Mouse (Mus musculus) brown adipose tissue, adult 24 weeks (tissue): ENCODE data around the gene Ndrg2. TPM values are rescaled to one million over a fixed set of nuclear protein-coding genes. Genes with fewer than 3 reads are reported as not detected.
A peak's percentile ranks its signal among the peaks of the same experiment; 100 is the strongest.
"Not testable (repeated sequence)": the region's sequence is repeated elsewhere in the genome, so short reads cannot be mapped to it uniquely, and the experiment has no call there.

ENCODE experiments used
- H3K27ac ChIP-seq: fragments of 200-500 bp; replicated peaks from 2 replicates; pipeline ENCODE4 v1.5.1; 2012; ENCODE audit warnings: low read depth, mild to moderate bottlenecking, low read length
- H3K4me1 ChIP-seq: fragments of 200-500 bp; 2 replicates; pipeline ENCODE4 v1.6.1; 2012; ENCODE audit warnings: low read length, mixed read lengths; ENCODE audit not compliant: control insufficient read depth, insufficient read depth, insufficient read length
- H3K4me3 ChIP-seq: fragments of 200-500 bp; 2 replicates; pipeline ENCODE4 v1.5.1; 2012; ENCODE audit warnings: low read depth, mild to moderate bottlenecking, low read length, moderate library complexity; ENCODE audit not compliant: insufficient read depth
- polyA plus RNA-seq: library from polyadenylated mRNA; stranded (reverse); fragments of >200 nt; gene quantifications from 2 replicates; pipeline ENCODE4 v1.2.4, GENCODE M21; 2012; ENCODE audit not compliant: missing spikeins, insufficient read depth, insufficient read length

Gene Ndrg2
- polyA plus RNA-seq: 243 and 259 TPM in 2 replicates

DNA sequence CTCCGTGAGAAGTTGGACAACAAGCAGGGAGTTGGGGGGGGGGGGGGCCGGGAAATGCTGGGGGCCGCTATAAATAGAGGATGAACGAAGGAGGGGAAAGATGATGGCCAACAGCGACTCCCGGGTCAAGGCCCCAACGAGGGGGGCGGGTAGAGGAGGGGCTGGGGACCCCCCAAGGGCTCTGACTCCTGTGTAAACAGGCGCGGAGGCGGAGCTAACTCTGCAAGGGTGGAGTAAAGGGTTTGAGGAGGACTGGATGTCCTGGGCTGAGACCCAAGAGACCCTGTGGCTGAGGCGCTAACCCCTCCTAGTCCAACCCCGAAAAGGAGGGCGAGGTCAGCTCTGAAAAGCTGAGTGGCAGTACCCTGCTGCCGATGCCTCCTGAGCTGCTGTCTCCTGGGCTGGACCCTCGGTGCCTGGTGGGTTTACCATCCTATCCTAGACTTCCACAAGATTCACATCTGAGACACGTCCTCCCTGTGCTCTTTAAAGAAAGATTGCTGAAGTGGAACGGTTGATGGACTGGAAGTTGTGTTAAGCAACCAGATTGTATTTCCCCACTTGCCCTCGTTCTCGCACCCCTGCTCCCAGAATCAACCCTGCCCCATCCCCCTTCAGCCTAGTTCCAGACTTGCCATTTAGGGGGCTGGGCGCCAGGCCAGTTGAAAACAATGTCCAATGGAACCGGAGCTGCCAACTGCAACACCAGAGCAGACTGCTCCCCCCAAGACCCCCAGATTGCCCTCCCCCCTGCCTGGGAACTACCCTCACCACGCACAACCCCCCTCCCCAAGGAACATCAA is at the start of gene Ndrg2:
TSS of gene Ndrg2 (minus strand) at position 199 of the 803 bp plus-strand sequence.
- Histone ChIP-seq H3K27ac (peak within 1 kb of the TSS; percentile 92), H3K4me1 (no peaks in the 10 kb centered on the region), H3K4me3 (peak within 1 kb of the TSS; percentile 90)

DNA sequence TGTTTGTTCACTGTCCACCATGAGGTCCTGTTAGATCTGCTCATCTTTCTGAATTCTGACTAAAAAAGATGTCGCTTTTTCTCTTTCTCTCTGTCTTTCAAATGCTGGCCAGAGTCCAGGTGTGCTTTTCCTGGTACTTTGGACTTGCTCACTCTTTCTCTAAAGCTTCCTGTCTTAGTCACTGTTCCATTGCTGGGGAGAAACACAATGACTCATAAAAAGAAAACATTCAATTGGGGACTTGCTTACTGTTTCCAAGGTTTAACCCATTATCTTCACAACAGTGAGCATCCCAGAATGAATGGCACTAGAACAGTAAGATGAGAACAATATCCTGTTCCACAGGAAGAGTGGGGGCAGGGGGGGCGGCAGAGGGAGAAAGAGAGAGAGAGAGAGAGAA is 46.4 kb upstream of the Ndrg2 start:
- no peak overlapping the region for H3K27ac ChIP-seq
- H3K4me3 ChIP-seq: no peak overlapping the region

DNA sequence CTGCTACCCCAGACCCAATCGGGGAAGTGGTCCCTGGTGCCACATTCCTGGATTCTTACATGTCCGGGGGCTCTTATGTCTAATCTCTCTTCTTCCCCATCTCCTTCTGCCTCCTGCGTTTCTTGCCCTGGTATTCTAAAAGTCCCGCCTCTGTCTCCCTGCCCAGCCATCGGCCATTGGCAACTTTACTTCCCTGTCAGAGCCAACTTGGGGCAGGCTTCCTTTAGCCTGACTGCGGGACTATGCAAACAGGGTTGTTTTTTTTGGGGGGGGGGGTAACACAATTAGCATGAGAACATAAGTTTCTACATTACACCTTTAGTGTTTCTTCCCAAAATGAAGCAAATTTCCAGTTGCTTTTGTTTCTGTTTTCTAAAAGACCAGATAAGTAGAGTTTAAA is 29.4 kb upstream of the Ndrg2 start:
- peaks cover 6% of the 10 kb centered on the region for H3K4me1 ChIP-seq
- no peak overlapping the region for H3K27ac ChIP-seq
- H3K4me3 ChIP-seq: no peak overlapping the region

More for the DNA sequence above, 46.4 kb upstream of the Ndrg2 start:
- H3K4me1 ChIP-seq: no peaks in the 10 kb centered on the region

DNA sequence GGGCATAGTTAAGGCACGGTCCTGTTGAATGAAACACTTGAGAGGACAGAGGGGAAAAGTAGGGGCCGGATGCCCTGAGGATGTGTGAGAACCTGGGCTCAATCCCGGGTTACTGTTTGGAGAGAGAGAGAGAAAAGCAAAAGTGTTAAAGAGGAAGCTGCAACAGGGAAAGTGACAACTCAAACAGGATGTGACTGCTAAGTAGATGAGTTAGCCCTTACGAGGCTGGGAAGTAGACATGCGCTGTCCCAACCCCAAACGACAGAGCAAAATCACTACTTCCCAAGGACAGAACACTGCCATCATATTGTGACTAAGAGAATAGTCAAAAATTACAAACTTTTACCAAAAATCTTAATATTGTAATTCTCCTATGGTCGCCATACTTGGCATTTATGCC is 28.3 kb upstream of the Ndrg2 start:
- H3K27ac ChIP-seq: peak overlapping the region; percentile 96
- H3K4me1 ChIP-seq: peaks cover 6% of the 10 kb centered on the region
- H3K4me3 ChIP-seq: peak overlapping the region; percentile 35

DNA sequence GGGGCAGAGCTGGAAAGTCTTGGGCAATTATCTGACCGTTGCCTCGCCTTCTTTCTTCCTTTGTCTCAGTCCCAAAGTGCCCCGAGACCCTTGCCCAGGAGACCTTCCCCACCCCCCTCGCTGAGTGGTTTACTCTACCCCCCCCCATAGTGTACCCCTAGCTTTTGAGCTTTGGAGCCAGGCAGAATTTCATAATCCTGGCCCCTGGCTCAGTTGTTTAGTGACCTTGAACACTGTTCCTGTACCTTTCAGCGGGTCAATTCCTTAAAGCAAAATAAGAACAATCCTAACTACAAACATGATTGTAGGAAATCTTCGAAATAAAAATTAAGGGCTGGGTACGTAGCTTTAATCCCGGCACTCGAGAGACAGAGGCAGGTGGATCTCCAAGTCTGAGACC is 27.6 kb upstream of the Ndrg2 start:
- Histone ChIP-seq H3K4me3 (peak overlapping the region; percentile 35), H3K27ac (peak overlapping the region; percentile 99), H3K4me1 (peaks cover 6% of the 10 kb centered on the region)

DNA sequence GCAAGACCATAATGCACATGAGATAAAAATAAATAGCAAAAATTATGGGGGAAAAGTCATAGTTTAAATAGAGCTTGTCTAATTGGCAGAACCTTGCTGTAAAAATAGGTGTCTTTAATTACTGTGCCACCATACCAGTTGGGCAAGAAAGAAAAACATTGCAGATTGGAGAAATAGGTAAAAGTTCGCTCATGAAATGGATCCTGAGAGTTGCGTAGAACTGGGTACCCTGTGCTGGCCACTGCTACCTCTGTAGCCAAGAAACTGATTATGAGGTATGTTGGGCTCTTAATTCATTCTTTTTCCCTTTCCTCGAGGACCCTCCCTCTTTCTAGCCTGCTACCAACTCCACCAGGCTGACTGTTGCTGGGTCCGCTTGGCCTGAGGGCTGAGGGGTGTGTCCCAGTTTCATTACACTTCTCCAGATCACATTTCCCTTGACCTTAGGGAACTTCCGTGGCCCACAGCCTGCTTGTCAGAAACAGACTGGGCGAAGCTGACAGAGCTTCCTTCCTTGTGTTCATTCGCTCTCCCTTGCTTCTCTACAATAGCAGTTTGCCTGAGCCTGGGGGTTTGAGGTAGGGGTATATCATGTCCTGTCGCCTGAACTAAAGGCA is 27.1 kb upstream of the Ndrg2 start:
- Histone ChIP-seq H3K4me1 (peaks cover 6% of the 10 kb centered on the region), H3K4me3 (peak overlapping the region; percentile 31), H3K27ac (peak overlapping the region; percentile 99)

DNA sequence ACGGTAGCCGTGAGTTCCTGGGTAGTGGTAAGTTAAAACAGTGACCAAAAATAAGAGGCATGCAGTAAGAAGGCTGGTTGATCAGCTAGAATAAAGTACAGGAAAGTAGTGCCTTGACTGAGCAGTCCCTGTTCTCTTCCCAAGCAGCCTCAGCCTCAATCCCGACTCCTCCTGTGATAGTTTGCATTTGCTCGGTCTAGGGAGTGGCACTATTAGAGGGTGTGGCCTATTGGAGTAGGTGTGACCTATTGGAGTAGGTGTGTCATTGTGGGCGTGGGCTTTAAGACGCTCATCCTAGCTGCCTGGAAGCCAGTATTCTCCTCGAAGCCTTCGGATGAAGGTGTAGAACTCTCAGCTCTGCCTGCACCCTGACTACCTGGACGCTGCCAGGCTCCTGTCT is 25.0 kb upstream of the Ndrg2 start:
- Histone ChIP-seq H3K4me1 (peaks cover 6% of the 10 kb centered on the region), H3K27ac (no peak overlapping the region), H3K4me3 (no peak overlapping the region)

DNA sequence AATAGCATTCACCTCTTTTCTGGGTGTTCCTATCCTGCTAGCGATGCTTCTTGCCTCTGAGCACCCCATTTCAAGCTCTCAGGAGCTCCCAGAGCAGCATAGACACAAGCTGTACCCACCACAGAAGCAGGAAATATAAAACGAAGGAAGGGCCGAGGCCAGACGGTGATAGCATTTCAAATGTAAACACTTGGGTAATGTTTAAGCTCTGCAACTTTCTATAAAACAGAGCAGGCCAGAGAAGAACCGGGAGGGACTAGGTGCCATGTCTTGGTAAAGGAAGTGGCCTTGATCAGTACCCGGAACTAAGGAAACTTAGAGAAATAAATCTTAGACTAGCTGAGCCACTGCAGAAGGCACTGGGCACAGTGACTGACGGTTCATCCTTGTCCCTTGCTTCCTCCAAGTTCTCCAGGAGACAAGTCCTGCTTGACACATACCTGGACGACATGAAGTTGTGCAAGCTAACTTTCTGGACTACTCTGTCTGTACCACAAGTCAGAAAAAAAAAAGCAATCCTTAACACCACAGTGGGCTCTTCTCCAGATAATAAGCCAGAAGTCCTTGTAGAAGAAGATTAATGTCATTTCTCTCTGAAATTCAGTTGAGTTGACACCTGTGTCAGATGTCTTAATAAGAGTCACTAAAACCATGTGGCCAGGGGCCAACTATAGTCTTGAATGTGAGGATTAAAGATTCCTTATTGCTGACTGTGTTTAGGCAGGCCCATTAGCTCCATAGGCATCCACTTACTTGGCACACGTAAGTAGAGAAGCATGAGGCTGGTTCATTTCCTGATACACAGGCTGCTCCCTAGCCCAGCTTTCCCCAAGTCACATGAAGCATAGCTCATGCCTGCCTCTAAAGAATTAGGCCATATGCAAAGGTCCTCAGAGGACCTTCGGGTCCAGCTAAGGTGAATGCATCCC is 18.4 kb upstream of the Ndrg2 start:
- Histone ChIP-seq H3K4me3 (no peak overlapping the region), H3K27ac (no peak overlapping the region), H3K4me1 (peaks cover 6% of the 10 kb centered on the region; the same call in 1 of the 2 replicates)

DNA sequence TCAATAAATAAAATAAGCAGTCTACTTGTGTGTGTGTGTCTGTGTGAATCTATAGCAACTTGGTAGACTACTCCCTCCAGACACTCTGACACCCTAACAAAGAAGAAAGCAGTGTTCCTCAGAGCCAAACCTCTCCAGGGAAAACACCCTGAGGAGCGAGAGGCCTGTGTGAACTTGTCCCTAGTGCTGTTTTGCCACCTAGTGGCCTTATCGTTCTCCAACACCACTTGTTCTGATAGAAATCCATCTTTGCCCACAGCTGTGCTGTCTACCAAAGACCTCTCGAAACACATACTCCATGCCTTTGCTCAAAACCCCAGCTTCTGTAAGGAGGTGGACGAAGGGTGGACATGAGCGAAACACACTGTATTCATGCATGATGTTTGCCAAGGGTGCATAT is 16.9 kb upstream of the Ndrg2 start:
- H3K4me1 ChIP-seq: peaks cover 6% of the 10 kb centered on the region; the same call in 1 of the 2 replicates
- H3K27ac ChIP-seq: no peak overlapping the region
- H3K4me3 ChIP-seq: no peak overlapping the region

DNA sequence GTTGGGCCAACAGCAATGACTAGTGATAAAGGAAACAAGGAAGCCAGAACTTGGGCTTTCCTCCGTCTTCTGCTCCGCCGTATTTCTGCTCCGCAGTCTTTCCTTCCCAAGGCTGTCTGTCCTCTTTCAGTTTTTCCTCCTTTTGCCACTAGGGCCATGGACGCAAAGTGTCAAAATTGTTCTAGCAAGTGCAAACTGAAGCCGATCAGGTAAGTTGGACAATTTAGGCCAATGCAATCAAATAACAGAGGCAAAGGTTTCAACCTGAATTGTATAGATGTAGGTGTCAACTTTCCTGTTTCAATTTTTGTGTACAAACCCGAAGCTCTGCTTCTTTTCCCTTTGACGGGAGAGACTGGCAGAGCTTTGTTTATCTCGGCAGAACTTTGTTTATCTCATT is 16.0 kb upstream of the Ndrg2 start:
- Histone ChIP-seq H3K4me3 (peak overlapping the region; percentile 22; the same call in 1 of the 2 replicates), H3K27ac (peak overlapping the region; percentile 35; the same call in 1 of the 2 replicates), H3K4me1 (peaks cover 6% of the 10 kb centered on the region; the same call in 1 of the 2 replicates)

DNA sequence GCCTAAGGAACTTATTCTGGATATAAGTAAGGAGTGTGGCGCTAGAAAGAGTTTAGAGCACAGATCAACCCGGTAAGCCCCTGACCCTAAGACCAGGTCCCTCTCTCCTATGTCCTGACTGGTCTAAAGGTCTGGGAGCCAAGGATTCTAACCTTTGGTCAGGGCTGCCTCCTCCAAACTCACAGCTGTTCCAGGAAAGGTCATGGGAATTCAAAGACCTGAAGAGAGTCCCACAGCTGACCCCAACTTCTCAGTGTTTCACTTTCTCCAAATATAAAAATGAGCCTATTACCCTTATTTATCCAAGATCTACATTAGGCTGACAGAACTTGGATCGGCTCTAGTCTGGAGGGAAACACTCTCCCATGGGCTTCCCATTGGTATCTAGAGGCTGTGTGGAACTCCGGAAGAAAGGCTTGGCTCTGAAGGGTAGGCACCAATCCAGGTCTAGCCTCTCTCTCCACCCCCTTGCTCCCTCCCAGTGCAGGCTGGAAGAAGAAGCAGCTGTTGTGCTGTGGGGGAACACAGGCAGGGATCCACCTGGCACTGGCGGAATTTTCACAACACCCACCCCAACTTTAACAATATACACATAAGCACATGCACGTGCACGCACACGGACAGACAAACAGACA is 15.5 kb upstream of the Ndrg2 start:
- H3K4me1 ChIP-seq: peaks cover 6% of the 10 kb centered on the region; the same call in 1 of the 2 replicates
- H3K27ac ChIP-seq: peak overlapping the region; percentile 71
- H3K4me3 ChIP-seq: peak overlapping the region; percentile 22; the same call in 1 of the 2 replicates

DNA sequence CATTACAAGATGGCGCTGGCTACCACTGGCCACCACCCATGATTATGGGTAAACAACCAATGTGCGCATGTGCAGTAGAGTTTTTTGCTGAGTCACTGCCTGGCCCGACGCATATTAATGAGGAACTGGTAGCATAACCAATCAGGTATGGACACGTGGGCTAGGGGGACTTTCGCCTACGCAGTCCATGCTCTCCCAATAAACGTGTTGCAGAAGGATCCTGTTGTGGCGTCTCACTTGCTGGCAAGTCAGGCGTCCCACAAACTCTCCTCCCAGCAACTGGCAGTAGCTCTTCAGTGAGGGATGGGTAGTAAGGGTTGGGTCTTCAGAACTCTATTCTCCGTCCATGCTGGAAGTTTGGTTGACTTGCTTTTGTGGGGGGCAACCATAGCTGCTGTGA is 13.0 kb upstream of the Ndrg2 start:
- not testable (repeated sequence) for H3K4me3 ChIP-seq, H3K4me1 ChIP-seq, H3K27ac ChIP-seq

DNA sequence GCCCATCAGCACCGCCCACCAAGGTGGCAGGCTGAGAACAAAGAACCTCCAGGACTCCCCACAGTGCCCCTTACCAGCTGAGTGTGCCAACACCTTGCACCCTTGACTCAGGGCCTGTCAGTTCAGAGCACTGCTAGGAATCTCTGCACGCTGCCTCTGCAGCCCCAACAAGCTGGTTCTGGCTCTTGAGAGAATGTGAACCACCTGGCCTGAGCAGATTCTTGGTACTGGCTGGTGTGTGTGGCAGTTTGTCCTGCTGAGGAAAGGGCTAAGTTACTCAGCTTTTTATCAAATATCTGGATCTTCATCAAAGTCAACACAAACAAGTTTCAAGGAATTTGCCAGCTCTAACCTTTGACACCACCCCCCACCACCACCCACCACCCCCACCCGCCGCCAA is 9.5 kb upstream of the Ndrg2 start:
- H3K4me3 ChIP-seq: no peak overlapping the region
- no peak overlapping the region for H3K27ac ChIP-seq

DNA sequence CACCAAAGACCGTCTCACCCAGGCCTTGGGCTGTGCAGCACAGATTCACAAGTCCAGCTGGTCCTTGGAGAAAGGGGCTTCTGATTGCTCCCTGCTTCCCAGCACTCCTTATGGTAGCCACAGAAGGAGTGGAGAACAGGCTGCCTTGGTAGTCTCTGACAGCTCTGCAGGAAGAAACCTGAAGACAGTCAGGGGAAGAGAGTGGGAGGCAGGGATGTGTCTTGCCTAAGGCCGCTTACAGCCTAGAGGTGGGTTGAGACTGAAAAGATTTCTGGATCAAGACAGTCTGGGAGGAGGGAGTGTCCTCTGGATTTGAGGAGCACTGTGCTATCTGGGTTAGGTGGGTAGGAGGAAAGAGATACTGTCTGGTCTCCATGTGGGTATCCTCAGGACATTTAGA is 9.0 kb upstream of the Ndrg2 start:
- no peaks in the 10 kb centered on the region; the same call in 1 of the 2 replicates for H3K4me1 ChIP-seq
- H3K4me3 ChIP-seq: no peak overlapping the region
- H3K27ac ChIP-seq: no peak overlapping the region

More for the DNA sequence above, 9.5 kb upstream of the Ndrg2 start:
- no peaks in the 10 kb centered on the region; the same call in 1 of the 2 replicates for H3K4me1 ChIP-seq
